Mouse (Mus musculus) kidney, postnatal 25 days (tissue): ENCODE results near the gene Lama2.
A peak's percentile ranks its signal among the peaks of the same experiment; 100 is the strongest.

Experiments used
- DNase-seq, 2 experiments: peaks; one replicate each; pipeline ENCODE4 v3.0.0; 2021; ENCODE audit warnings: mixed read lengths in 2 of 2

Lama2 gene

GRCm38 (mm10) chr10:27619658-27620057, at the start of gene Lama2:
Gene Lama2, minus strand, starts transcription at chr10:27619758.
- no peak for DNase-seq

- DNase-seq, result no peak
These were observed 44.8 kb upstream of the Lama2 start for GRCm38 (mm10) chr10:27664391-27664790.

GRCm38 (mm10) chr10:27663396-27663795, 43.8 kb upstream of the Lama2 start:
- no peak for DNase-seq

GRCm38 (mm10) chr10:27654164-27654563, 34.6 kb upstream of the Lama2 start:
- no peak for DNase-seq

GRCm38 (mm10) chr10:27652694-27653335, 33.3 kb upstream of the Lama2 start:
- no peak for DNase-seq

GRCm38 (mm10) chr10:27635721-27636120, 16.2 kb upstream of the Lama2 start:
- no peak for DNase-seq

- no peak for DNase-seq
These were observed 11.4 kb upstream of the Lama2 start for GRCm38 (mm10) chr10:27631002-27631401.

- DNase-seq, result no peak
These were observed 2.3 kb upstream of the Lama2 start for GRCm38 (mm10) chr10:27621697-27622449.

GRCm38 (mm10) chr10:27617522-27618020, 2.0 kb downstream of the Lama2 start:
- no peak for DNase-seq

GRCm38 (mm10) chr10:27616641-27617415, 2.7 kb downstream of the Lama2 start:
- DNase-seq, result peak; percentile 5 to 44

GRCm38 (mm10) chr10:27595675-27596074, 23.9 kb downstream of the Lama2 start:
- no peak for DNase-seq

- DNase-seq, result no peak
These were observed 86.3 kb downstream of the Lama2 start for GRCm38 (mm10) chr10:27533217-27533616.

GRCm38 (mm10) chr10:27508847-27509459, 110.6 kb downstream of the Lama2 start:
- DNase-seq, result no peak

GRCm38 (mm10) chr10:27500863-27501262, 118.7 kb downstream of the Lama2 start:
- no peak for DNase-seq

- DNase-seq, result no peak
These were observed 131.1 kb downstream of the Lama2 start for GRCm38 (mm10) chr10:27488452-27488851.

GRCm38 (mm10) chr10:27484041-27484440, 135.5 kb downstream of the Lama2 start:
- DNase-seq, result no peak

- no peak for DNase-seq
These were observed 144.0 kb downstream of the Lama2 start for GRCm38 (mm10) chr10:27475540-27475939.

- DNase-seq, result no peak
These were observed 151.3 kb downstream of the Lama2 start for GRCm38 (mm10) chr10:27468274-27468673.

GRCm38 (mm10) chr10:27413583-27414465, 205.7 kb downstream of the Lama2 start:
- no peak for DNase-seq

- no peak for DNase-seq
These were observed 228.8 kb downstream of the Lama2 start for GRCm38 (mm10) chr10:27390753-27391152.

GRCm38 (mm10) chr10:27387531-27387930, 232.0 kb downstream of the Lama2 start:
- peak; percentile 54 to 87 for DNase-seq

GRCm38 (mm10) chr10:27384636-27385035, 234.9 kb downstream of the Lama2 start:
- DNase-seq, result no peak
